Mouse (Mus musculus) urinary bladder, postnatal 25 days (tissue): ENCODE results near the gene Tent4b.

Experiments used
- DNase-seq: peaks from one replicate; pipeline ENCODE4 v3.0.0; 2022; ENCODE audit warnings: low spot score

The Tent4b gene

DNA sequence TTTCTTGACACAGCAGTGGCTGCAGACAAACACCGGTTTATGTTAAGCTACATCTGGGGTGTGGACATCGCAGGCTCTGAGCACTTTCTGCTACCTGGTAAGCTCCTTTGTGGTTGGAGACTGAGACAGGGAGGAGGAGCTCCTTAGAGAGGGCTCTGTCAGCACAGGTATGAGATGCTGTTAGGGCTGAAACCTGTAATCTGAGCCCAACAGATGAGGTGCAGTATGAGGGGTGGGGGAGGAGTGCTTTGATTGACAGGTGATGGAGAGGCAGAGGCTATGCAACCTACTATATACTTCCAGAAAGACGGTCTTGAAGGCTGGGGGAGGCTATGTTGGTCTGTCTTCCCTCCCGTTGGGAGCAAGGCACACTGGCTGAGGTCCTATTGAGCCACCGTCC lies 80.2 kb downstream of the Tent4b start:
- DNase-seq, result no peak

DNA sequence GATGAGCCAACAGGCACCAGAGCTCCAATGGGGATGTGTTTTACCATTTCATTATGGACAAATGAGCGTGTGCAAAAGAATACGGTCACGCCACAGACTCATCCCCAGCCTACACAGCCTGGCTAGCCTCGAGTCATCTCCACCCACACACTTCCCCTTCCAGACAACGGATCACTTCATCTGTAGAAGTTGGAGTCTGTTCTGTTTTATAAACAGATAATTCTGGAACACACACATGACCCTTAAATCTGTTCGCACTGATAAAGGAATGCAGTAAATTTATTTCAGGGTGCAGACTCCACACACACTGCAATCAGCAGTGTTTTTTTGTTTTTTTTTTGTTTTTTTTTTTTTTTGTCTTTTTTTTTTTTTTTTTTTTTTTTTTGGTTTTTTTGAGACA lies 80.7 kb downstream of the Tent4b start:
- DNase-seq, result no peak

DNA sequence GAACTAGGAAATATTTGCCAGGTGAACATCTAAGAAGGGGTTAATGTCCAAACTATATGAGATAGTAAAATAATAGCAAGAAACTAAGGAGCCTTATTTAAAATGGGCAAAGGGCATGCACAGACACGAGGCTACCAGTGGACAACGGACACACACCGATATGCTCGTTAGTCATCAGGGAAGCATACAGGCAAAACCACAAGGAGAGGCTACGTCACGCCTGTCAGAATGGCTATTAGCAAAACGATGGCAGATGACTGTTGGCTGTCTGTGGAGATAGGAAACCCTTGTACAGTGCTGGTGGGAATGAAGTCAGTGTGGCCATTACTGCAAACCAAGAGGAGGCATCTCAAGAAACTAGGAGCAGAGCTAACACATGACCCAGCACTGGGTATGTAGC lies 81.9 kb downstream of the Tent4b start:
- DNase-seq, result no peak

DNA sequence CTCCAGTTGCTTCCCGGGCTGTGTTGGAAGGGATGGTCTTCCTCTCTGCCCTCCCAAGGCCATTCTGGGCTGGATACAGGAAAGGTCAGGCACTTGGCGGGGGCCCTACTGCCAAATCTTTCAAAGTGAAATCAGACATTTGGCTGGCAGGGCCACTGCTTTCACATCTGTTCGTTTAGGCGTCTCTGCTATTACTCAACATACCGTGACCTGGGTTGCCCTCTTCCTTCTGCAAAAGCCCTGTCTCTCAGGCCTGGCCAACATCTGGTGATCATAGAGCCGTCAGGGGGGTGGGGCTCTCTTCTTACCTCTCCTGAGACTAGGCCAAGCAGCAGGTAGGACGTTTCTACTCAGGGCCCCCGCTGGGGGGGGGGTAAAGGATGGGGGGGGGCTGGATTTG lies 83.7 kb downstream of the Tent4b start:
- peak; percentile 53 for DNase-seq

DNA sequence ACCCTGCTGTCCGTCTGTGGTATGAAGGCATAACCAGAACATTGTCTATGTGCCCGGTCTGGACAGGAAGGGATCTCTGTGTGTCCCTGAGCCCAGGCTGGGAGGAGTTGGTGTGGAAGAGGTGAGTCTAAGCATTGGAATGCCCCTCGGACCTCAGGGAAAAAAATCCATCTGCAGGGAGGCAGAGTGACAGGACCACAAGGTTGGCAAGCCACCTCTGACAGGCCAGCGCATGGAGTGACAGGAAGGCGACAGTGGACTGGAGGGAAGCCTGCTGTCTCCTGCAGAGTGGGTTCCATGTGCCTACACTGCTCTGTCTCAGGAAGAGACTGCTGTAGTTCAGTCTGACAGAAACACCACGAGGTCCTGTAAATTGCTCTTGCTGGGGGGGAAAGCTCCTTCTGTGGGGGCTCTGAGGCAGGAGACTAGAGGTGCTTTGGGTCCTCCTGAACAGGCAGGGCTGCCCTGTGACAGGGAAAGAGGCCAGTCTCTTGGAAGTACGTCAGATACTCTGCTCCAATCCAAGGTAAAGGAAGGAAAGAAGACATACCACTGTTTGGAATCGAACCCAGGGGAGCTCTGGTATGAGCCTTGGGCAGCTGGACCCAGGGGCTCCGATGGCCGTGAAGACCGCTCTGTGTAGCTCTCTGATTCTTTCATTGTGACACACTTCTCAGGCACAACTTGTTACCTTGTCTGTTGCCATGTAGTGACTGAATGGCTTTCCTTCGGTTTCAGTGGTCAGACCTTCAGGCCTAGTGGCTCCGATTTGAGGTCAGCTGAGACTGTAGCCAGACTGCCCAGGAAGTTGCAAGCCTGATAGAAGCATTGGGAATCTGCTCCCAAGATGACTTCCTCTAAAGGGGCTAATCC lies 84.5 kb downstream of the Tent4b start:
- no peak for DNase-seq

DNA sequence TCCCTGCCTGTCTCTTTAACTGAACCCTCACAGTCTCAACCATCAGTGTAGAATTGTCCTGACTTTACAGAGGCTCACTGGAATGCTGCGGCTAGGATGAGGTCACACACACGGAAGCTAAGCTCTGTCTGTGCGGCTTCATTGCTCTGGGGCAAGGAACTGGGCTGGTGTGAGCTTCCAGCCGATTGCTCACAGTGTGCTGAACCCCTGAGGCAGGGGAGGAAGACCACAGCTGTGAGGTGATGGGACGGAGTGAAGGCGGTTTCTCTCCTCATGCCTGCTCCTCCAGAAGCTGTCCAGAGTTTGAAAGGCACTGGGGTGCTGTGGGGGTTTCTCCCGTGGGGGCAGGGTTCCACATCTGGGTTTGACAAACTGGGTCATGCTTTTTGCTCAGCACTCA lies 85.7 kb downstream of the Tent4b start:
- no peak for DNase-seq

DNA sequence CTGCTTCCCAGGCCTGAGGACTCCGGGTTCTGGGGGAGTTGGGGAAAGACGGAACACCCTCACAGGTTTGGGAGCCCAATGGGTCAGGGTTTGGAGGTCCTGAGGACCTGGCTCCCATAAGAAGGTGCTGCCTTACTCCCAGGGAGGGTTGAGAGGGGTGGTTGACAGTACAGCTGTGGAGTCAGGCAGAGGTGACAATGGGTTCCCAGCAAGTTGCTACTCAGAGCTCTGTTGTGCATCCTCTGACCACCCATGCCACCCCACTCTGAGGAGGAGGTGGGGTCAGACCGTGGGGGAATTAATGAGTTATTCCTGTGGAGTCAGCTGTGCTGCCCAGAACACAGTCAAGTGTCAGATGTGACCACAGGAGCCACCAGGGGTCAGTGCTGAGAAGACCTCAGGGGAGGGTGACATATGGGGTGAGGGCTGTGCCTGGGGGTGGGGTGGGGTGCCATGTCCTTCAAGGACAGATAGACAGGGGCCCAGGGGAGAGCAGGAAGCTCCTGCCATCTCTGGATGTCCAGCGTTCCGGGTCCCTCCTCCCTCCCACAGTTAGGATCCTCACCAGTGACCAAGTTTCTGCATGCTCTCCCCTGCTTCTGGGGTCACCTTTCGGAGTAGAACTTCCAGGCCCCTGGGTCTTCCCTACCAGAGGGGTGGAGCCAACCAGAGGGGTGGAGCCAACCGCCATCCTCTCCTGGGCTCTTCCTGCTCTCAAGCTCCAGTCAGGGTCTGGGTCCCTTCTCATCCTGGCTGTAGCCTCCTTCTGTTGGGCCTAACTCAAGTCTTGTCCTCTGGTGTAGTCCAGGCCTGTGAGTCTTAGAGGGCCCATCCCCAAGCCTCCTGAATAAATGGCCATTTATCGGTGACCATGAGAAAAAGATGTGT lies 86.7 kb downstream of the Tent4b start:
- no peak for DNase-seq

DNA sequence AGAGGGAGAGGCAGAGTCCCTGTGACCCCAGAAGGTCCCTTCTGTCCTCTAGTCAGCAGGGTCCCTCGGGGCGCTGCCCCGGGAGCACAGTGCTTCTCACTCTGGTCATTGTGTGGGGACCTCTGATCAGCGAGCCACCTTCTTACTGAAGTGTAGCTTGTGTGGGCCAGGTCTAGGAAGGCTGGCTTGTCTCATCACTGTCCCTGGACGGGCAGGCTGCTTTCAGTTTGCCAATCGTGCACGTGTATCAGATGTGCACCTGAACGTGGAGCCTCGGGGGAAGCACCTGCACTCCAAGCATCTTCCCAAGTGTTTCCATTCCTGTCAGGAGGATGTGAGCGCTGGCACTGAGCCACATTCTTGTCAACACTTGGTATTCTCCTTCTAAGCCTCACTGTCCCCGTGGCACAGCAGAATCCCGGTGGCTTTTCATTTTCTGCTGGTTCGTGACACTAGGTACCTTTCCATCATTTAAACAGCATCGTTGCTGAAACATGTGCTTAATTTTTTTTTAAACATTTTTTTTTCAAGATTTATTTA lies 87.5 kb downstream of the Tent4b start:
- no peak for DNase-seq

DNA sequence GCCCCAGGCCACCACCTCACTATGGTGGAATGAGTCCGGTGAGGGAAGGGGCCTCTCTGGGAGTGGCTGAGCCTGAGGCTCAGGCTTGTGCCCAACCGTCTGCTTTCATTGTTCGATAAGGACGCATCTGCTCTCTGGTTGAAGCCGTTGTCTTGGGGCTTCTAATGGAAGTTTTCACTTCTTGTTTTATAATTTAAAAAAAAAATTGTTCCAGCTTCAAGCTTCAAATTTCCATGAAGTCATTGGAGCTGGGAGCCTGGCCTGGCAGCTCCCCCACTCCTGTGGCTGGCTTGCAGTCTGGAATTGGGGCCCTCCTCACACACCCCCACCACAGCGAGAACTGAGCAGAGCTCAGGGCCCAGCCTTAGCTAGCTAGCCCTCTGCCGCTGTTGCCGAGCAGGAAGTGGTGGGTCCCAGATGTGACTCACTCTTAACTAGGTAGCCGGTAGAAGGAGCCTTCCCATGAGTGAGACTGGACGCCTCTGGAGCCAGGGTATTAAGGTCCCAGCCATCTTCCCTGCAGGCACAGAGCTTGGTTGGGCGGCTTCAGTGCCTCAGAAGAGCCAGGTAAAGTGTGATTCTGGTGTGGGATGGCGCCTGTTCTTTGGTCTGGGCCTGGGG lies 89.7 kb downstream of the Tent4b start:
- no peak for DNase-seq

DNA sequence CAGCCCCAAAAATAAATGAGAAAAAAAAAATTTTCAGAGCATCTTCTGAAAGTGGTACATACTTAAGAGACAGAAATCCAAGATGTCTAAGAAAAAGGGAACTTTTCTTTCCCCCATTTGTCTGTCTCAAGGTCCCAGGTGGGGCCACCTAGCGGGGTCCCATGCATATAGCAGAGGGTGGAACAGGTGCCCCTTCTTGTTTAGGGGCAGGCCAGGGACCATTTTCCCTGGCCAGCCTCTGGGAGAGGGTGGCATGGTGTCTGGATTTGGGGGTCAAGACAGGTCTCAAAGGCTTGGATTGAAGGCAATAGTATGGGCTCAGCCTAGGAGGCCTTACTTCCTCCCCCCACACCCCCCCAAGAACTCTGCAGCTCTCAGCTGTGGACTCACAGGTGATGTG lies 90.9 kb downstream of the Tent4b start:
- no peak for DNase-seq

DNA sequence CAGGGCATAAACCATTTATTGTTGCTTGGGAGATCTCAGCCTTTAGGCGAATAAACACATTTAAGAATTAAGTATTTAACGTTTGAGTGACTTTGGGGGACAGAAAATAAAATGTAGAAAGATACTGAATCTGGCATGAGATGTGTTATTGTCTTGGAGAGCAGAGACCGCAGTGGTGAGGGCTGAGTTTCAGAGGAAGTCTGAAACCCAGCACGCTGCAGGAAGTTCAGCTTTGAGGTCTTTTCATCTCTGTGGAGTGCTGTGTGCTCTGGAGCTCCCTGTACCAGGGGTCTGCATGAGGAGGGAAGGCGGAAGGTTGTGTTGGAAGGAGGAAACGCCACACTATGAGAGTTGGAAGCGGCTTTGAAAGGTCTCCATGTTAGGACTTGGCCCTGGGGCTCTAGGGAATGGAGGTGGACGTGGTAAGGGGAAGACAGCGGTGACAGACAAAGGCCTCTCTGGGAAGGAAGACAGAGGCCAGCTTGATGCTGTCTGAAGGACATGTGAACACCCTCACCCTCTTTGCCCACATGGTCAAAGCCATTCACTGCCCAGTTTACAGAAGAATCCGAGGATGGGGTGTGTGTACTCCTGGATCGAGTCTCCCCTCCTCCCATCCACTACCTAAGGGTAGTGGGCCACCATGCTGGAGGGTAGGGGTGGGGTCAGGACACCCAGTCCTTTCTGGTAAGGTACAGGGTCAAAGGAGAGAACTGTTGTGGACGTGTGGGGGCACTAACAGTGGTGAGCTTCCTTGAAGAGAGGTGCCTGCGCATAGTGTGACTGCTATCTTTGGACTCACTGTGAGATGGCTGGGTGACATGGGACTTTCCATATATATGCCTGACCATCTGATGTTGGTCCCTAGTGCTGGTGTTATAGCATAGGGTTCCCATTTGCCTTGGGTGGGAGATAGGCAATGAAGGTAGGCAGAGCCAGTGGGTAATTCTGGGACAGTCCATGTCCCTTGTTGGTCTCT lies 91.6 kb downstream of the Tent4b start:
- DNase-seq, result no peak

DNA sequence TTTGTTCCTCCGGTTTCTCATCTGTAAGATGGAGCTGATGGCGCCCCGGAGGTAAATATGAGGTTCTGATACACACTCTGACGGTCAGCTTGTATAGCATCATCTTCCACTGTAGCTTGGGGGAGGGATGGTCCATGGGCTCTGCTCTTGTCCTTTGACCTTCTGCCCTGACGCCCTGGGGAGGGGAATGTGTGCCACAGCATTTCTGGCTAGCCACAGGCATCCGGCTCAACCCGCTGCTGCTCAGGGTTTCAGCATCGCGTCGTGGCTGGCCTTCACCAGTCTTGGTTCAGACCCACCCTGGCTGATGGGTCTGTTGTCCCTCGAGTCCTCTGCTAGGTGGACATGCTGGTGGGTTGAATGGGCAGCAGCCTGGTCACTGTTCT lies 92.3 kb downstream of the Tent4b start:
- no peak for DNase-seq

DNA sequence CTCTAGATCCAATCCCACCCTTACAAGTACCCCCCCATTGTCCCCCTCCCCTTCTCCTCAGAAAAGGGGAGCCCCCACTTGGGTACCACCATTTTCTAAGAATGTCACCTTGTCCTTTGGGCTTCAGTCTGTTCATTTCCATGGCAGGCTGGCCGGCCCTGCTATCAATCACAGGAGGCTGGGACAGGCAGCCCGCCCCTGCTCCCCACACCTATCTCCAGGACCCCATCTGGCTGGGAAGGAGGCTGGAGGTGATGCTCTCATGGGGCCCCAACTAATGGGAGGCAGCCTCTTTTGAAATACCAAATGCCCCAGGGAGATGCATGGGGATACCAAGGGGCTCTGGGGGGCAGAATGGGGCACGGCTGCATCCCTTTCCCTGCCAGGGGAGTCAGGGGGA lies 93.9 kb downstream of the Tent4b start:
- no peak for DNase-seq

DNA sequence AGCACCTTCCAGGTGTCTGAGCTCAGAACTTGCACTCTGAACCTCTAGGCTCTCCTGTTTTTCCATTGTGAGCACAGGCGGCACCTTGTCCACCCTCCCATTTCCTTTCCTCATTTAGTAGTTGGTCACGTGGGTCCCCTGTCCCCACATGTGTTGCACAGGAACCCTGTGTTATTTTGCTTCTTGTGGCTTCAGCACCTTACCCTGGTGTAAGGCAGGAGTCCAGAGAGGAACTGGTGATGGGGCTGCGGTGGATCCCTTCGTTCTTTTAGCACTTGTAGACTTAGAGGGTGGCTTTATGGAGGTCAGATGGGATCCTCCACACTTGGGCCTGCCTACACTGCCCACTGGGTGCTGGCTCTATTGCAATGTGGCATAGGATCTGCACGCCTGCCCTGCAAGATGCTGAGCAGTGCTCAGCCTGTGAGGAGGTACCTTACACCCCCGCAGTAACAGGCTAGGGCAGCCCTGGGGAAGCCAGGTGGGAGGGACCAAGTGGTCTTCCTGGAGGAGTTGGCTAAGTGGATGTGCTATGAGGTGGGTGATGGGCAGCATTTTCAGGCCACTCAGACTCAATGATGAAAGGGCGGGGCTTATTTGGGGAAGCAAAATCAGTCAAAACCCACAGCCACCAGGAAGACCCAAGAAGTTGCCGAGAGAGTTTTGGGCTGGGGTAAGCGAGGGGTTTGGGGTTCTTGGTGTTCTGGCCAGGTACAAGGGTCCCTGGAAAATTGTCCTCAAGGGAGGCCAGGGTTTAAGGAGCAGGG lies 94.8 kb downstream of the Tent4b start:
- no peak for DNase-seq

DNA sequence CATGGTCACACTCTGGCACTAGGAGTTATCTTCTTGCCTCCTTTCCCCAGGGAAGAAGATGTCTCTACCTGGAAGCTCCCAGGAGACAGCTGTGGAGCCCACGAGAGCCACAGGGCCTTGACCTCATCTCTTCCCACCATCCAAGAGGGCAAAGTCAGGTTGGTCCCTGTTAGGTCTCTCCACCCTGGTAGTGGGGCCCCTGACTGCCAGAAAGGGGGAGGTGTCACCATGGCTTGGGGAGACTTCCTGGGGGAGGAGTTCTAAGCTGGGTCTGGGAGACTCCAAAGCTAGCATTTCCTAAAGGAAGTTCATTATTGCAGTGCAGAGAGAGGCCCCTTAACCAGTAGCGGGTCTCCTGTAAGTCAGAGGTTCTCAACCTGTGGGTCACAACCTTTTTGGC lies 96.0 kb downstream of the Tent4b start:
- no peak for DNase-seq

DNA sequence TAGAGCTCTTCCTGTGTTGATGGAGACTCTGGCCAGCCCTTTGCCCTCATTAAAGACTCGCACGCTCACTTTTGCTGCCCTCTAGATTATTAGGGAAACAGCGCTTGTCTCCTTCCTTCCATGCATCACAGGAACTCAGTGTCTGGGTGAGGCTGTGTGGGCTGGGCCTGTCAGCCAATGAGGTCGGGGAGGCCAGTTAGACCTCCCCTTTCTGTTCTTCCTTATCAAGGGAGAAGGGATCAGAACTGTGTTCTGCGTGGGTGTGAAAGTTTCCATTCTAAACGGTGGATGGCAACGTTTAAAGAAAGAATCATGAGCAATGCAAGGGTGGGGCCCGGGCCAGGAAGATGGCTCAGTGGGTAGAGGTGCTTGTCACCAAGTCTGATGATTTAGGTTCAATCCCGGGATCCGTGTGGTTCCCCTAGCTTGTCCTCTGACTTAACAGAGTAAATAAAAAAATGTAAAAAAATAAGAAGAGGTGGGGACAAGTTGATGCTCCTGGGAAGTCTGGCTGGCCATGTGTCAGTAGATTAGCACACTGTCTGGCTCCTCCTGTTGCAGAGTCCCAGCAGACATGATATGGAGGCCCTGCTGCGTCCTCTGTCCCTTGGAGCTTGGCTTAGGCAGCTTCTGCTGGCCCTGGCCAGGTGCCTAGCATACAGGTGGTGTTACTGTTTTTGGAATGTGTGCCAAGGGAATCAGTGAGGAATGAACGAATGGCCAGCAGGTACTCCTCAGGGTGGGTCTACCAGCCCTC lies 99.1 kb downstream of the Tent4b start:
- no peak for DNase-seq

DNA sequence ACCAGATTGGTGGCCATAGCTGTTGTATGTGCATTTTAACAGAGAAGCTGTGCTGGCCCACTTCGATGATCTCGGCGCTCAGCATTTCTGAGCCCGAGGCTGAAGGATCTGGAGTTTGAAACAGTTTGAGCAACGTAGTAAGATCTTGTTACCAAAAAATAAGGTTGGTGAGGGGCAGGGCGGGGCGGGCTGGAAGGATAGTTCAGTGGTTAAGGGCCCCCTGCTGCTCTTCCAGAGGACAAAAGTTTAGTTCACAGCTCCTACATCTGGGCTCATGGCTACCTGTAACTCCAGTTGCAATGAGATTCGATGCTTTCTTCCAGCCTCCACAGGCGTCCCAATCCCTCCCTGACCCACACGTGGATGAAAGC lies 99.7 kb downstream of the Tent4b start:
- DNase-seq, result no peak

DNA sequence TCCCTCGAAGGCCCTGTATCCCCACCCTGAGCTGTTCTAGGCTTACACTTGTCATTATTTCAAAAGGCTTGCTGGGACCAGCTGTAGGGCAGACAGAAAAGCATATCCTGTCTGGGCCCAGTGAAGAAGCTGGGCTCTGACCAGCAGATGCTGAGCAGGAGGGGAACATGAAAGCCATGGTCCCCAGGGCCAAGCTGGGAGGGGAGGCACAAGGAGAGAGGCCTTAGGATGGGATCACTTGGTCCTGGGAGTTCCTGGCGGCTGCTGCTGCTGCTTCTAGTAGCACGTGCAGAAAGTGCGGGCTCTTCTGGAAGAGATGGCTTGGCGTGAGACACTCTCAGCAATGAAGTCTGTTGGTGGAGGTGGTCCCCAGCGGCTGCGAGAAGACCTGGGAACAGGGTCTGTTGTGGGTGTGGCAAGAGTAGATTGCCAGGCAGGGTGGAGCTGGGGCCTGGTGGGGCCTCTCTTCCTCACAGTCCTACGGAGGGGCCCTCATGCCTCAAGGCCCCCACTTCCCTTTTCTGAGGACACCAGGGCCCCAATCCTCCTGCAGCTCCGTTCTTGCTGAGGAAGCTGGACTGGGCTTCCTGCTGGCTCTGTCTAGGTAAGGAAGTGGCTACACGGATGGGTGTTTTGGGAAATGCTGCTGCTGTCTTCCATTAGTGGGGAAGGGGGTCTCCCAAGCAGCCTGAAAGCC lies 101.0 kb downstream of the Tent4b start:
- no peak for DNase-seq
